Mouse (Mus musculus) liver, embryonic 14.5 days (tissue): ENCODE results near the gene Slc9a8.

ENCODE experiments used
- CTCF ChIP-seq: IDR thresholded peaks from 2 replicates; pipeline ENCODE4 v1.5.1; 2016; ENCODE audit warnings: antibody characterized with exemption, low read depth, control low read depth
- EP300 ChIP-seq: IDR thresholded peaks from 2 replicates; pipeline ENCODE4 v1.6.1; 2016; ENCODE audit warnings: antibody characterized with exemption, low read depth

GRCm38 (mm10) chr2:167430737-167431417 lies 9.4 kb downstream of the Slc9a8 start:
- TF ChIP-seq CTCF = no peak
- peak; percentile 80 for TF ChIP-seq EP300
